Mouse (Mus musculus): ENCODE measurements around the gene Arf4. TPM values are rescaled to one million over a fixed set of nuclear protein-coding genes. Genes with fewer than 3 reads are reported as not detected.

Arf4 gene
- polyA plus RNA-seq (2015; fragmentation: Nextera tagmentation; extraction: Ambion mirVana): 485 and 504 TPM in 2 replicates

DNA sequence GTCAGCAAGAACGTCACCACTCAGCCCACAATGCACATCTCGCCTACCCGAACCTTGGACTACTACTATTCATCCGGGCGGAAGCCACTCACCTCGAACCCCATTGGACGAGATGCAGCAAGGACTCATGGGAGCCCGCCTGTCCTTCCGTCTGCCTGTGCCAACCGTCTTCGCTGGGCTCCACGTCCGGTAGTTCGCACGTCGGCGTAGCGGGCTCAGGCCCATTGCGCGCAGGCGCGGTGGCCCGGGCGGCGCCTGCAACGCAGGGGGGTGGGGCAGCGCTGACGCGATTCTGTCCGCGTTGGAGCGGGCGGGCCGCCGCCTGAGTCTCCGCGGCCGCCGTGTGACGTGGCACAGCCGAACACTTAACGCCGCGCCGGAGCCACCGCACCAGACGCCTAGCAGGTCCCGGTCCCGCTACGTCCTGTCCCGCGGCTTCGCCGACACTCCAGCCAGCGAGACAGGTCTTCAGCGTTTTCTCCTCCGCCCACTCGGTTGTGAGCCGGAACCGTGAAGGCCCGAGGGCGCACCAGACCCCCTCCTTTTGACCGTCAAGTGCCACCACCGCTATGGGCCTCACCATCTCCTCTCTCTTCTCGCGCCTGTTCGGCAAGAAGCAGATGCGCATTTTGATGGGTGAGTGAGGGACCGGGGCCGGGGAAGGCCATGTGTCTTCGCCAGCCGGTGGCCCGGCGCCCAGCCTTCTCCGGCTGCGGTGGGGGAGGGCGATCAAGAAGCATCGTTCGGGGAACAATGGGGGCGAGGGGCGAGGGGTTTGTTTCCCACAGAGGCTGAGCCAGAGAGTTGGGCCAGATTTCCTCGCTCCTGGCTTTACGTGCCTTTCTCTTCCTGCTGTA lies at the start of gene Arf4:
Gene Arf4, plus strand, starts transcription at position 224 of the 857 bp plus-strand sequence.
- WGBS: under 1% methylated on average over 83 of the region's 83 CpGs
- peak within 1 kb of the TSS; percentile 71 for H3K4me2 ChIP-seq
- no peaks in the 10 kb centered on the region; the same call in 1 of the 2 replicates for H3K36me3 ChIP-seq
- peak within 1 kb of the TSS; percentile 91 for H3K4me3 ChIP-seq
- ATAC-seq (ENCODE audit: low FRiP score, low read depth): peak; percentile 99
- peak within 1 kb of the TSS; percentile 95 for H3K27ac ChIP-seq (replicated peaks)
- H3K27me3 ChIP-seq: no peaks in the 10 kb centered on the region
- H3K4me1 ChIP-seq (replicated peaks): peaks cover 28% of the 10 kb centered on the region
- H3K9ac ChIP-seq: peak within 1 kb of the TSS; percentile 93
- no peaks in the 10 kb centered on the region for H3K9me3 ChIP-seq

DNA sequence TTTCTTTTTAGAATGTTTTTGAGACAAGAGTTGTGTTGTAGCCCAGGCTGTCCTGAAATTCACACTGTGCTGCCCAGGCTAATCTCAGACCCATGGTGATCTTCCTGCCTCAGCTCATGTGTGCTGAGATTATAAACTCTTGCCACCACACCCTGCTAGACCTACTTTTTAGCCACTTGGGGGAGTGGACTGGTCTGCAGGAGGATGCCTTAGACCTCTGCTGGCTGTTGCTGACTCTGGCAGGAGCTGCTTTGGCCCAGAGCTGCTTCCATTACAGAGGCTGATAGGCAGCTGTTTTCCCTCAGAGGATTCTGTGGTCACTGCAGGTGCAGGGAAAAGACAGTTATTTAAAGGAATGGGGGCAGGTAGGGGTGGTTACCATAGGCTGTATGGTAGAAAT lies 46.5 kb upstream of the Arf4 start:
- H3K4me1 ChIP-seq (replicated peaks): no peaks in the 10 kb centered on the region; the same call in 1 of the 2 replicates
- no peak overlapping the region for H3K27ac ChIP-seq (replicated peaks)
- H3K9ac ChIP-seq: no peak overlapping the region
- H3K9me3 ChIP-seq: no peaks in the 10 kb centered on the region
- H3K27me3 ChIP-seq: no peaks in the 10 kb centered on the region
- no peak for ATAC-seq (ENCODE audit: low FRiP score, low read depth)
- no peak overlapping the region for H3K4me2 ChIP-seq
- H3K4me3 ChIP-seq: no peak overlapping the region
- 0 out of 2 replicates have a peak, but pooled peaks cover 14% of the 10 kb centered on the region for H3K36me3 ChIP-seq

DNA sequence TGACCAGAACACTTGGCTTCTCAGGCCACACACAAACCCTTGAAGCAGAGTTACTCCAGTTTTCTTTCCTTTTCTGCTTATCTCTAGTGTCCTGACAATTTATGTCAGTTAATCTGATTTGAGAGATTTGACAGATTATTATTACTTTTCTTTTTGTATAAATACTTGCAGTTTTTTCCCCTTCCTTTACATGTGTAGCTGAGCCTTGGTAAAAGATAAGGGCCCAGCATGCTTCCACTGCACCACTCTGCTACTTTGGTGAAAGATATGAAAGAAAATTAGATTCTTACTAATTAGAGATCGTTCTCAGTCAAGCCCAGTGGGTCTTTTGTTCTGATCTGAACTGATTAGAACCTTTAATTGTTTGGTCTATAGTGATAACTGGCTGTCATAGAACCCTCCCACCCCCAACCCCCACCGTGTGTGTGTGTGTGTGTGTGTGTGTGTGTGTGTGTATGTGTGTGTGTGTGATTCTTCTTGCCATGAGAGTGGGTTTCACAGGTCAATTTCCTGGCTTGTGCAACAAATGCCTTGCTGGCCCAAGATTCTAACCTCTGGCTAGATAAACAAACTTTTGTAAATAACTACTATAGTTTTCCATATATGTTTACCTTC lies 44.5 kb upstream of the Arf4 start:
- no peak for ATAC-seq (ENCODE audit: low FRiP score, low read depth)
- WGBS: 83% methylated on average over 2 of the region's 2 CpGs

DNA sequence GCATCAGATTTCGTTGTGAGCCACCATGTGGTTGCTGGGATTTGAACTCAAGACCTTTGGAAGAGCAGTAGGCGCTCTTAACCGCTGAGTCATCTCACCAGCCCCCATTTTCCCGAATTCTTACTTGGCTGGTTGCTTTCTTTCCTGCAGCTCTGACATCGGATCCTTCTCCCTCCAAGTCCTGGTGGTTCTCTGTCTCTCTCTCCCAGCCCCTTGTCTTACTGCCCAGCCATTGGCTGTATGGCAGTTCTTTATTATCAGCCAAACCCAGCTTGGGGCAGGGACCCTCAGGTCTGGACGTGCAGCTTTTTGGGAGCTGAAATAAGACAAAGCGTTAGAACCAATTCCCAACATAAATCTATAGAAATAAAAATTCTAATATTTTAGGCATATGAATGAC lies 42.7 kb upstream of the Arf4 start:
- no peak for ATAC-seq (ENCODE audit: low FRiP score, low read depth)
- Histone ChIP-seq H3K27me3 (no peaks in the 10 kb centered on the region), H3K36me3 (peaks cover 45% of the 10 kb centered on the region), H3K27ac (replicated peaks) (no peak overlapping the region), H3K9ac (no peak overlapping the region), H3K4me3 (no peak overlapping the region), H3K4me2 (no peak overlapping the region), H3K9me3 (no peaks in the 10 kb centered on the region), H3K4me1 (replicated peaks) (no peaks in the 10 kb centered on the region)
- 93% methylated on average over 7 of the region's 7 CpGs for WGBS

More for the DNA sequence above, 44.5 kb upstream of the Arf4 start:
- no peaks in the 10 kb centered on the region for H3K27me3 ChIP-seq
- H3K4me2 ChIP-seq: no peak overlapping the region
- H3K9me3 ChIP-seq: no peaks in the 10 kb centered on the region
- peaks cover 33% of the 10 kb centered on the region for H3K36me3 ChIP-seq
- no peak overlapping the region for H3K9ac ChIP-seq
- H3K4me3 ChIP-seq: no peak overlapping the region
- H3K27ac ChIP-seq (replicated peaks): no peak overlapping the region
- no peaks in the 10 kb centered on the region for H3K4me1 ChIP-seq (replicated peaks)

DNA sequence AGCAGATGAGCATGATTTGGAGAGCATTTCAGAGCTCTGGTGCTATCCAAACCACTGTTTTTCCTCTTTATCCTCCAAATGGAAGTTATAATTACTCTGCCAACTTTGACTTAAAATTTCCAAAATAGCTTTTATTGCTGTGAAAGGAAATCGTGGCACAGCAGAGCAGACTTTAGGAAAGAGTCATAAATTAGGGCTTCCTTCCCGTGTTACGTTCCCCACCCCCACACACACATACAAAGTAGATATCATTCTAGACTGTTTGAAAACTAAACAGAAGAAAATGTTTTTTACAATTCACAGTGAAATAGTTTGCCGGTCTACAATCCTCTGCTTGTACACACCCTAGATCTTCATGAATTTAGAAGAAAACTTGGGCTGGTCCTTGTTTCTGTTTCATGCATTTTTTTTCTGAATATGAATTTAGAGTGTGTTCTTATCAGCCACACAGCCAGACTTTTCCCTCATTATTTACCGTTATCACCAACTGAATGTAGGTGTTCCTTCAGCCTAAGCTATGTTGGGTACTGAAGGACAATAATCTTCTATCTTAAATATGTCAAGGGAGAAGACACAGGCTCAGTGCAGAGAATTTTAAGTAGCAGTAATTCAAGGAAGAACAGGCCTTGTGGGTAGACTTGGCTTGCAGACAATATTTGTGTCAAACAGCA lies 42.0 kb upstream of the Arf4 start:
- no peak overlapping the region for H3K4me2 ChIP-seq
- H3K27ac ChIP-seq (replicated peaks): no peak overlapping the region
- H3K4me3 ChIP-seq: no peak overlapping the region
- ATAC-seq (ENCODE audit: low FRiP score, low read depth): no peak
- no peak overlapping the region for H3K9ac ChIP-seq
- no peaks in the 10 kb centered on the region for H3K9me3 ChIP-seq
- H3K4me1 ChIP-seq (replicated peaks): no peaks in the 10 kb centered on the region
- no peaks in the 10 kb centered on the region for H3K27me3 ChIP-seq
- peaks cover 49% of the 10 kb centered on the region for H3K36me3 ChIP-seq
- 87% methylated on average over 5 of the region's 5 CpGs for WGBS

DNA sequence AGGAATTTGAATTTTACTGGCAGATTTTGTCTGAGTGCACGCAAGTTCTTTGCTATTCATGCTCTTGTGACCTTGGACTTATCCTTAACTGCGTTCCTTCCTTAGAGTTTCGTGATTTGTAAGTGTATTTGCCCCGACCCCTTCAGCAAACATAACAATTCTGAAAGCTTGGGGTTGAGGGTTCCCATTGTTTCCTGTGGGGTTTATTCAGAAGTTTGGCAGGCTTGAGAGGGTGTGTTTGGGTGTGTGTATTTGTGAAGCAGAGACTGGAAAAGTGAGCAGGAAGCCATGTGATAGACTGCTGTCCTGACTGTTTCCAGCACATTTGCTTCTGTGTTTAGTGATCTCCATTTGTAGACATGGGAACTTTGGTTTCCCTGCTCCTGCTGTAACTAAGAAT lies 32.5 kb upstream of the Arf4 start:
- WGBS: 77% methylated on average over 4 of the region's 4 CpGs
- Histone ChIP-seq H3K4me1 (replicated peaks) (no peaks in the 10 kb centered on the region), H3K36me3 (peaks cover 52% of the 10 kb centered on the region), H3K27ac (replicated peaks) (no peak overlapping the region), H3K9me3 (no peaks in the 10 kb centered on the region), H3K4me2 (no peak overlapping the region), H3K9ac (no peak overlapping the region), H3K4me3 (no peak overlapping the region), H3K27me3 (no peaks in the 10 kb centered on the region)
- ATAC-seq (ENCODE audit: low FRiP score, low read depth): no peak

DNA sequence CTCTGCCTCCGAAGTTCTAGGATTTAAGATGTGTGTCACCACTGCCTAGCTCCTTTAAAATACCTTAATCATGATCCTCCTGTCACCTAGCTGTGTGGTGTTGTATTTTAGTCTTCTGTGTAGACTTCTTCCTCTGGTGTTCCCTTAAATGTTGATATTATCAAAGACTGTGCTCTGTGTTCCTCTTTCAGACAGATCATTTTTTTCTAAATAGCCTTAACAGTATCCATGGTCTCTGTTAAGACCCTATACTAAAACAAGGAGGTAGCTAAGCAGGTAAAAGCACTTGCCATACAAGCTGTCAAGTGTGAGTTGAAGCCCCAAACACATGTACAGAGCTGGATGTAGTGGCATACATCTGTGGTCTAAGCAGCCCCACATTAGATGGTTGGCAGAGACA lies 28.2 kb upstream of the Arf4 start:
- Histone ChIP-seq H3K4me2 (no peak overlapping the region), H3K9me3 (no peaks in the 10 kb centered on the region), H3K9ac (no peak overlapping the region), H3K4me3 (no peak overlapping the region), H3K27ac (replicated peaks) (no peak overlapping the region), H3K36me3 (peaks cover 66% of the 10 kb centered on the region), H3K27me3 (no peaks in the 10 kb centered on the region), H3K4me1 (replicated peaks) (no peaks in the 10 kb centered on the region)
- WGBS: 91% methylated on average over 1 of the region's 1 CpGs
- no peak for ATAC-seq (ENCODE audit: low FRiP score, low read depth)

DNA sequence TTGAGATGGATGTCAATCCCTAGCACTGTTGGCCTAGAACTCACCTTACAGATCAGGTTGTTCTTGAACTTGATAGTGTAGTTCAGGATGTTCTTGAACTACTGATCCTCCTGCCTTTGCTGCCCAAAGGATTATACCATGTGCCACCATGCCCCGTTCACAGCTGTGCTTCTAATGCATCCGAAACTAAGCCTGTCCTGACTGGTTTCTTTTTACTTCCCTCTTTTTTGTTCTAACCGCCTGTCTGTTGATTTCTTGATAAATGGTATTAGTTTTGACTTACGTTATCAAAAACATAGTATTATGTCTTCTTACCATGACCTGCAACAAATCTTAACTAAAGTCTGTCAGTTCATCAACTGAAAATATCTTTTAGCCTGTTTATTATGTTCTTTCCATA lies 27.2 kb upstream of the Arf4 start:
- no peak overlapping the region for H3K27ac ChIP-seq (replicated peaks)
- H3K27me3 ChIP-seq: no peaks in the 10 kb centered on the region
- H3K9me3 ChIP-seq: no peaks in the 10 kb centered on the region
- no peak overlapping the region for H3K4me2 ChIP-seq
- H3K4me3 ChIP-seq: no peak overlapping the region
- H3K4me1 ChIP-seq (replicated peaks): no peaks in the 10 kb centered on the region
- no peak overlapping the region for H3K9ac ChIP-seq
- peaks cover 64% of the 10 kb centered on the region for H3K36me3 ChIP-seq
- ATAC-seq (ENCODE audit: low FRiP score, low read depth): no peak
- WGBS: 95% methylated on average over 4 of the region's 4 CpGs

DNA sequence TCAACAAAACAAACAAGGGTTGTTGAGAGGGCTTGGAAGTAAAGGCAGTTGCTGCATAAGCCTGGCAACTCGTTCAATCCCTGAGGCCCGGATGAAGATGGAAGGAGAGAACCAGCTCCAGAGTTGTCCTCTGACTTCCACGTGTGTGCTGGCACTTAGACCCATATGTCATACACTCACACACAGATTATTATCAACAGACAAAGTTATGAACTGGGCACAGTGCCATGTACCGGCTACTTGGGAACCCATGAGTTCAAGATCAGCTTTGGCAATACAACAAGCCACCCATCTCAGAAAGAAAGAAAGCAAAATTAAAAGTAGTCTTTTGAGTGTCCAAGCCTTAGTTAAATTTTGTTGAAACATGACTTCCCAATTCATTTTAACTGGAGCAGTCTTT lies 12.6 kb upstream of the Arf4 start:
- no peak overlapping the region for H3K9ac ChIP-seq
- H3K27ac ChIP-seq (replicated peaks): no peak overlapping the region
- no peaks in the 10 kb centered on the region for H3K27me3 ChIP-seq
- 88% methylated on average over 4 of the region's 4 CpGs for WGBS
- no peaks in the 10 kb centered on the region for H3K9me3 ChIP-seq
- ATAC-seq (ENCODE audit: low FRiP score, low read depth): no peak
- peaks cover 79% of the 10 kb centered on the region for H3K36me3 ChIP-seq
- no peak overlapping the region for H3K4me3 ChIP-seq
- no peaks in the 10 kb centered on the region for H3K4me1 ChIP-seq (replicated peaks)
- no peak overlapping the region for H3K4me2 ChIP-seq

DNA sequence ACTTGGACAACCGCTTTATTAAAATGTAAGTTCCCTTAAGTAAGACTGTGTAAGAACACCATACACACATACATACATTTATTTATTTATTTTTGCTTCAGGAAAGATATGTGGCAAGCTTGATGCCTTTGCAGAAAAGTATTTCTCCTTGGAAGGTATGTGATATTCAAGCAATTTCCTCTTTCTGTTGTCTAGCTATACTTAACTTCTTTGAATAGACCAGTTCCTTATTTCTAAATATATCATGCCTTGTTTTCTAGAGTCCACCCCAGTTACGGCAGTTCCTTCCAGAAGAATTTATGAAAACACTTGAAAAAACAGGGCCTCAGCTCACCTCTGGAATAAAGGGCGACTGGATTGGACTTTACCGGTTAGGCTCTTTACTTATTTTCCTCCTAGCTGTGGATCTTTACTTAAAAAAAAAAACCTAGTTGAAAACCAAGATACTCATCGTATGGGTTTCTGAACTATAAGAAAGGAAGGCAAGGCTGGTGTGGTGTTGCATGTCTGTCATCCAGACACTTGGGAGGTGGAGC lies 11.2 kb upstream of the Arf4 start:
- ATAC-seq (ENCODE audit: low FRiP score, low read depth): no peak
- 92% methylated on average over 5 of the region's 5 CpGs for WGBS
- H3K4me2 ChIP-seq: no peak overlapping the region
- H3K4me1 ChIP-seq (replicated peaks): no peaks in the 10 kb centered on the region
- no peak overlapping the region for H3K4me3 ChIP-seq
- H3K9ac ChIP-seq: no peak overlapping the region
- H3K27me3 ChIP-seq: no peaks in the 10 kb centered on the region
- H3K9me3 ChIP-seq: no peaks in the 10 kb centered on the region
- peaks cover 70% of the 10 kb centered on the region for H3K36me3 ChIP-seq
- H3K27ac ChIP-seq (replicated peaks): no peak overlapping the region

DNA sequence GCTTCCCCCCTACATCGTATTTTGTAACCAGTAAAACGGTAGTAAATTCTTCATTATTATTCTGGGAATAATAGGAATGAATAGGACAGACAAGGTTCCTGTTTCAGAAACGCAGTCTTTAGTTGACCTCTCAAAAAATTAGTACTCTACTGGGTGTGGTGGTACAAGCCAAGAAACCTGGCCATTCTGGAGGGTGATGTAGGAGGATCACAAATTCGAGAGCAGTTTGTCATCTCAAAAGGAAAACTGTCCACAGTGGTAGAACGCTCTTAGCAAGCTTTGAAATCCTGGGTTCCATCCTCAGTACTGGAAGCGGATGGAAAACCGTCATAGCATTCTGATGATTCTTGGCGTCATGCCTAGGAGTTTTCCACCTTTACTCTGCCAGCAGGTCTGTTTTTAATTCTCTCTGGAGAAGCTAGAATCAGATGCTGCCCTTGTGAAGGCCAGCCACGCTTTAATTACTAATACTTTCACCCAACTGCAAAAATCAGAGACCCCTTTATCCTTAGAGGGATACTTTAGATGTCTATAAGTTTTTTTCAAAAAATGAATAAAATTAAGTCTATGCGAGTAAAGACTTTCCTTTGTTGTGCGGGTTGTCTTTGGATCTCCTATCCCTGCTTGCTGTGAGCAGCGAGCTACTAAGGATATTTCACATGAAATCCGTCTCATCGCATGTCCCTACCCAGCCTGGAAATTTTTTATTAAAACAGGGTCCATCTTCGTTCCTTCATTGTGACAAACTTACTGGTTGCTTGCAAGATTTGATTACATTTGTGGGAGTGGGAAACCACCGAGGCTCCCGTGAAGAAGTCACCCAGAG lies 636 bp upstream of the Arf4 start:
- ATAC-seq (ENCODE audit: low FRiP score, low read depth): peak; percentile 57; the same call in 1 of the 2 replicates
- 25% methylated on average over 17 of the region's 17 CpGs for WGBS

More for the DNA sequence above, 636 bp upstream of the Arf4 start:
- peak overlapping the region; percentile 91 for H3K4me3 ChIP-seq
- peaks cover 28% of the 10 kb centered on the region for H3K4me1 ChIP-seq (replicated peaks)
- no peaks in the 10 kb centered on the region for H3K27me3 ChIP-seq
- H3K36me3 ChIP-seq: peaks cover 5% of the 10 kb centered on the region
- peak overlapping the region; percentile 41 for H3K9ac ChIP-seq
- H3K27ac ChIP-seq (replicated peaks): peak overlapping the region; percentile 95
- peak overlapping the region; percentile 64 for H3K4me2 ChIP-seq
- H3K9me3 ChIP-seq: no peaks in the 10 kb centered on the region
